Mouse (Mus musculus): ENCODE results near the gene Gng8.

The Gng8 gene

GRCm38 (mm10) chr7:16907842-16908241 lies 16.3 kb downstream of the Gng8 start:
- no peak for DNase-seq (ENCODE audit: low read depth, low spot score)

GRCm38 (mm10) chr7:16908367-16908766 lies 16.8 kb downstream of the Gng8 start:
- no peak for DNase-seq (ENCODE audit: low read depth, low spot score)

- no peak for DNase-seq (ENCODE audit: low read depth, low spot score)
Measured at GRCm38 (mm10) chr7:16908859-16909258, 17.3 kb downstream of the Gng8 start.

- no peak for DNase-seq (ENCODE audit: low read depth, low spot score)
Measured at GRCm38 (mm10) chr7:16909909-16910308, 18.3 kb downstream of the Gng8 start.

- no peak for DNase-seq (ENCODE audit: low read depth, low spot score)
Measured at GRCm38 (mm10) chr7:16911904-16912303, 20.3 kb downstream of the Gng8 start.

- peak; percentile 78 for DNase-seq (ENCODE audit: low read depth, low spot score)
Measured at GRCm38 (mm10) chr7:16912360-16912759, 20.8 kb downstream of the Gng8 start.

GRCm38 (mm10) chr7:16913806-16914452 lies 22.3 kb downstream of the Gng8 start:
- no peak for DNase-seq (ENCODE audit: low read depth, low spot score)

GRCm38 (mm10) chr7:16914453-16915343 lies 23.1 kb downstream of the Gng8 start:
- no peak for DNase-seq (ENCODE audit: low read depth, low spot score)

- no peak for DNase-seq (ENCODE audit: low read depth, low spot score)
Measured at GRCm38 (mm10) chr7:16915461-16916340, 24.1 kb downstream of the Gng8 start.

- DNase-seq (ENCODE audit: low read depth, low spot score) = no peak
Measured at GRCm38 (mm10) chr7:16916342-16917265, 25.0 kb downstream of the Gng8 start.

GRCm38 (mm10) chr7:16917447-16917846 lies 25.9 kb downstream of the Gng8 start:
- no peak for DNase-seq (ENCODE audit: low read depth, low spot score)

- DNase-seq (ENCODE audit: low read depth, low spot score) = no peak
Measured at GRCm38 (mm10) chr7:16918014-16918413, 26.4 kb downstream of the Gng8 start.

- no peak for DNase-seq (ENCODE audit: low read depth, low spot score)
Measured at GRCm38 (mm10) chr7:16918670-16919069, 27.1 kb downstream of the Gng8 start.

GRCm38 (mm10) chr7:16919395-16920149 lies 28.0 kb downstream of the Gng8 start:
- no peak for DNase-seq (ENCODE audit: low read depth, low spot score)

- DNase-seq (ENCODE audit: low read depth, low spot score) = no peak
Measured at GRCm38 (mm10) chr7:16920150-16920579, 28.6 kb downstream of the Gng8 start.

- no peak for DNase-seq (ENCODE audit: low read depth, low spot score)
Measured at GRCm38 (mm10) chr7:16920818-16921791, 29.5 kb downstream of the Gng8 start.

GRCm38 (mm10) chr7:16921881-16922335 lies 30.3 kb downstream of the Gng8 start:
- peak; percentile 68 for DNase-seq (ENCODE audit: low read depth, low spot score)

- DNase-seq (ENCODE audit: low read depth, low spot score) = no peak
Measured at GRCm38 (mm10) chr7:16922360-16922973, 30.9 kb downstream of the Gng8 start.
